Mouse (Mus musculus) yolk sac, embryonic 10.5 days (tissue): ENCODE measurements at regions not wholly inside any gene's neighbourhood (a gene's known extent, or its start where the extent isn't known, plus 50 kb on each side); places are given as distances from the start of the nearest gene placed in this dataset.

ENCODE experiments used
- DNase-seq: peaks from one replicate; pipeline ENCODE4 v3.0.0-alpha.2; 2017; ENCODE audit warnings: low spot score

GRCm38 (mm10) chr2:114260397-114261071 is 59.3 kb upstream of the Zfp770 start:
- DNase-seq: peak; percentile 10

GRCm38 (mm10) chr2:114259539-114259938 is 58.3 kb upstream of the Zfp770 start:
- DNase-seq: no peak
